Mouse (Mus musculus) myocyte (in vitro differentiated cells): Measurements from ENCODE around the gene Cyp1a1.

ENCODE experiments used
- POLR2A ChIP-seq: IDR thresholded peaks from one replicate; pipeline ENCODE4 v1.6.1; 2011; ENCODE audit warnings: low read depth, mild to moderate bottlenecking, control low read depth, moderate library complexity; ENCODE audit not compliant: insufficient read length
- POLR2AphosphoS2 ChIP-seq: IDR thresholded peaks from one replicate; pipeline ENCODE4 v1.6.1; 2011; ENCODE audit warnings: low read depth, control low read depth; ENCODE audit not compliant: insufficient read length
- USF1 ChIP-seq: IDR thresholded peaks from one replicate; pipeline ENCODE4 v1.6.1; 2011; ENCODE audit warnings: low read depth, mild to moderate bottlenecking, control low read depth, moderate library complexity

DNA sequence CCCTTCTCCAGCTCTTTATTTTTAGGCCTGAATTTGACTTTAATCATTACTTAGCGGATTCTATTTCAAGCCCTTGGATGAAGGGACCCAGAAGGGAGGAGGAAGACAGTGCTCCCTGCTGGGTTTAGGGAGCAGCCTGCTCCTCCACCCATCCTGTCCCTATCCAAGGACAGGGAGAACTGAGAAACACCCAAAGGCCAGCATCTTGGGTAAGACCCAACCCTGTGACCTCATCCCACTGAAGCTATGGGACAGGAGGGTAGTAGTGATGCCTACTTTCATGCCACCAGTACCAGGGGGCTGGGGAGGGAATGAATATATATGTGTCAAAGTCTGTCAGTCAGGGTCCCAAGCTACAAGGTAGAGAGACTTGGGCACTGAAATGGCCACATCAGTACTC lies 46.7 kb upstream of the Cyp1a1 start:
- TF ChIP-seq POLR2A (no peak), USF1 (no peak), POLR2AphosphoS2 (no peak)
